Mouse (Mus musculus): ENCODE measurements around the gene Idh2. TPM values are rescaled to one million over a fixed set of nuclear protein-coding genes. Genes with fewer than 3 reads are reported as not detected.

Idh2 gene
- polyA plus RNA-seq (2014; fragmentation: Illumina TruSeq; extraction: RNeasy Lipid Tissue Mini Kit (QIAGEN cat#74804); ENCODE audit: low read depth, low replicate concordance): 7.8 TPM

GRCm38 (mm10) chr7:80115224-80115590, at the start of gene Idh2:
Gene Idh2, minus strand, starts transcription at chr7:80115392.

Other genes with a start within 250 kb of the Idh2 start
- gene Ap3s2, start 194.7 kb downstream of the Idh2 start, polyA plus RNA-seq (2014; fragmentation: Illumina TruSeq; extraction: RNeasy Lipid Tissue Mini Kit (QIAGEN cat#74804); ENCODE audit: low read depth, low replicate concordance): 36.9 TPM
- 10.3 TPM for gene Arpin, start 180.0 kb downstream of the Idh2 start, polyA plus RNA-seq (2014; fragmentation: Illumina TruSeq; extraction: RNeasy Lipid Tissue Mini Kit (QIAGEN cat#74804); ENCODE audit: low read depth, low replicate concordance)
- gene Zfp710, start 90.6 kb downstream of the Idh2 start, polyA plus RNA-seq (2014; fragmentation: Illumina TruSeq; extraction: RNeasy Lipid Tissue Mini Kit (QIAGEN cat#74804); ENCODE audit: low read depth, low replicate concordance): 0.87 TPM
- 2.3 TPM for gene Sema4b, start 71.4 kb upstream of the Idh2 start, polyA plus RNA-seq (2014; fragmentation: Illumina TruSeq; extraction: RNeasy Lipid Tissue Mini Kit (QIAGEN cat#74804); ENCODE audit: low read depth, low replicate concordance)
- gene Cib1, start 117.4 kb upstream of the Idh2 start, polyA plus RNA-seq (2014; fragmentation: Illumina TruSeq; extraction: RNeasy Lipid Tissue Mini Kit (QIAGEN cat#74804); ENCODE audit: low read depth, low replicate concordance): 10.9 TPM
- gene Gdpgp1, start 117.5 kb upstream of the Idh2 start, polyA plus RNA-seq (2014; fragmentation: Illumina TruSeq; extraction: RNeasy Lipid Tissue Mini Kit (QIAGEN cat#74804); ENCODE audit: low read depth, low replicate concordance): 2.7 TPM
- 0.41 TPM for gene Ttll13, start 131.0 kb upstream of the Idh2 start, polyA plus RNA-seq (2014; fragmentation: Illumina TruSeq; extraction: RNeasy Lipid Tissue Mini Kit (QIAGEN cat#74804); ENCODE audit: low read depth, low replicate concordance)
- 23.7 TPM for gene Ngrn, start 145.8 kb upstream of the Idh2 start, polyA plus RNA-seq (2014; fragmentation: Illumina TruSeq; extraction: RNeasy Lipid Tissue Mini Kit (QIAGEN cat#74804); ENCODE audit: low read depth, low replicate concordance)
- gene Vps33b, start 154.3 kb upstream of the Idh2 start, polyA plus RNA-seq (2014; fragmentation: Illumina TruSeq; extraction: RNeasy Lipid Tissue Mini Kit (QIAGEN cat#74804); ENCODE audit: low read depth, low replicate concordance): 11.4 TPM
- gene Prc1, start 179.1 kb upstream of the Idh2 start, polyA plus RNA-seq (2014; fragmentation: Illumina TruSeq; extraction: RNeasy Lipid Tissue Mini Kit (QIAGEN cat#74804); ENCODE audit: low read depth, low replicate concordance): 22.4 TPM
- 3.4 TPM for gene Rccd1, start 209.1 kb upstream of the Idh2 start, polyA plus RNA-seq (2014; fragmentation: Illumina TruSeq; extraction: RNeasy Lipid Tissue Mini Kit (QIAGEN cat#74804); ENCODE audit: low read depth, low replicate concordance)
- 6.8 TPM for gene Unc45a, start 225.6 kb upstream of the Idh2 start, polyA plus RNA-seq (2014; fragmentation: Illumina TruSeq; extraction: RNeasy Lipid Tissue Mini Kit (QIAGEN cat#74804); ENCODE audit: low read depth, low replicate concordance)
- 17.2 TPM for gene Hddc3, start 227.7 kb upstream of the Idh2 start, polyA plus RNA-seq (2014; fragmentation: Illumina TruSeq; extraction: RNeasy Lipid Tissue Mini Kit (QIAGEN cat#74804); ENCODE audit: low read depth, low replicate concordance)